Mouse (Mus musculus) gastrocnemius, postnatal 36 days (tissue): ENCODE results near the gene Txn1. TPM values are rescaled to one million over a fixed set of nuclear protein-coding genes. Genes with fewer than 3 reads are reported as not detected.

Source experiments
- DNase-seq, 2 experiments: peaks; one replicate each; pipeline ENCODE4 v3.0.0; 2022
- intact Hi-C: fragments of 180-260 bp; cut with DNase I; formaldehyde crosslinking; loops from one replicate; pipeline ENCODE4 v1.15.1; 2025
- total RNA-seq, 2 experiments: library from RNA; stranded (reverse); gene quantifications; 2 replicates each; pipeline ENCODE4 v1.2.3; 2021

Gene Txn1
- total RNA-seq, 2 experiments from 2014 or later, result 62.8 to 67.2 TPM

DNA sequence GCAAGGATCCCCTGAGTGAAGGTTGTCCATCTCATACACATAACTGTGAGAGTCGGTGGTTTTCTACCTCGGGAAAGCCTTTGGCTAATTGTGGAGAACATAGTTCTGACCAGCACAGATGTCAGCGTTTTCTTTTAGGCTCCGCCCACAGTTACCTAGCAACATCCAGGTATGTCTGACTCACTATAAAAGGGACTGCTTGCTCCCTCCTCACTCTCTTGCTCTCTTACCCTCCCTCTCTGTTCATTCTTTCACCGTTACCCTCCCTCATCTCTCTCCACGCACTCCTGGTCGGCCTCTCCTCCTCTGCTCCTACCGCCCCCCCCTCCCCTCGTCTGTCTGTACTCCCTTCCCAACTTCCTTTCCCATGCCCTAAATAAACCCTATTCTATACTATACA, 51.6 kb downstream of the Txn1 start:
- intact Hi-C loops, result loop anchor here (10.0 kb wide), 1 partner anchor 350 kb away; no protein-coding TSS in a partner anchor
- no peak for DNase-seq

DNA sequence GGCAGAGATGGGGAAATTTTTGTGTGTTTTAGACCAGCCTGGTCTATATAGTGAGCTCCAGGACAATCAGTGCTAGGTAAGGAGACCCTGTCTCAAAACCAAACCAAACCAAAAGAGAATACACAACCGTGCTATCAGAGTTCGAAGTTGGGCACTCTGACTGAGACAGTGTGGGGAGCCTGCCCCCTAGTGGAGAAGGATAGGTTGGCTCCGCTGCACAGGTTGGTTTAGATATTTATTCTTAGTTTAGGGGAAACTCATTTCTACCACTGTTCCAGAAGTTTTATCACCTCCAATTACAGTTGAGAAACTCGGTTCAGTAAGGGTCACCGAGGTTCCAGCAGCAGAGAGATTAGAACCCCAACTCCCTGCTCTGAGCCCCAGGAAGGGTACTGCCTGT, 52.0 kb downstream of the Txn1 start:
- DNase-seq, result peak; percentile 27 to 31
- intact Hi-C loops, result loop anchor here (10.0 kb wide), 1 partner anchor 351 kb away; no protein-coding TSS in a partner anchor

DNA sequence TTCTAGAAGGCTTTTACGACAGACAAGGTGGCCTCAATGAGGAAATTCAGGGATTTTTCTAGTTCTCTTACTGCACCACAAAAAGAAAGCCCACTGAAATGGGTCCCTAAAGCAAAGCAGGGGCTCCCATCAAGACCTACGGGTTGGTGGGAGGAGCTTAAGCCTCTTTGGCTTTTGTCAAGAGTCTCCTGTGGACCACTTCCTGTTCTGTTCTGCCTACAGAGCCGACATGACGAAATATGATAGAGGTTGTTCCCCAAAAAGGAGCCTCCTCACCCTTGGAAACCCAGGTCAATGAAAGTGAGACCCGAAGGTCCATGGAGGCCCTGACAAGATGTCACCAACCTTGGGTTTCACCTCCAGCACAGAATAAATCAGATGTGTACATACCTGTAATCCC, 53.6 kb downstream of the Txn1 start:
- intact Hi-C loops, result loop anchor here (10.0 kb wide), 1 partner anchor 352 kb away; no protein-coding TSS in a partner anchor

DNA sequence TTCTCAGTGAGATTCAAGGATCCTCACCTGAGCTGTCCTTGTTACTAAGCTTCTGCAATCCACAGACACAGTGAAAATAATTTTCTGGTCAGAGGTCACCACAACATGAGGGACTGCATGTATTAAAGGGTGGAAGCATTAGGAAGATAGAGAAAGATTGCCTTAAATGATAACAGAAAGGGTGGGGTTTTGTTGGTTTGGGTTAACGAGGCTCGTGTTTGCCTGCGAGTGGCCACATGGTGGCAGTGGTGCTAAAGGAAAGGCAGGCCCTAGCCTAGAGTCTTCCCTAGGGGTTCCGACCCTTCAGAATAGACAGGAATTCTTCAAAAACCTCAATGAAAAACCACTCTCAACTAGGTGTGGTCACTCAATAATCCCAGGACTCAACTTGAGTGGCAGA, 55.0 kb downstream of the Txn1 start:
- intact Hi-C loops, result loop anchor here (10.0 kb wide), 1 partner anchor 354 kb away; no protein-coding TSS in a partner anchor
- DNase-seq, result peak in 1 of 2 experiments; percentile 32

More for the DNA sequence above, 53.6 kb downstream of the Txn1 start:
- no peak for DNase-seq

- intact Hi-C loops, result no loop called here
- DNase-seq, result no peak
These were observed 59.6 kb downstream of the Txn1 start for GRCm38 (mm10) chr4:57896631-57897030.

- no peak for DNase-seq
- intact Hi-C loops, result no loop called here
These were observed 60.3 kb downstream of the Txn1 start for GRCm38 (mm10) chr4:57895902-57896301.

DNA sequence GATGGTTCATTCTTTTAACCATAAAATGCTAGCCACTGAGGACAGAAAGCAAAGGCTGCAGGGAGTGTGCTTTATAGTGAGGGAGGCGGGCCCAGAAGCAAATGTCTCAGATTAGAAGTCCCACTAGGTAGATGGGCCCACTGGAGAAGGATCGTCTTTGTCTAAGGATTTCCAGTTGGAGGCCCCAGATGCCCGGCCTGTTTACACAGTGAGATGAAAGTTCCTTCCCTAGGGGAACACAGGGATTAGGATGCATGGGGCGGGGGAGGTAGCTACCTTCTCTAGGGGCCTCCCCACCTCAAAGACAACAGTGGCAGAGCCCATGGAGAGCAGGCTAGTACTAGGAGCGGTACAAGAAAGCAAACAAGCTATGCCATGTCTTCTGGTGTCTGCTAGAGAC, 61.1 kb downstream of the Txn1 start:
- intact Hi-C loops, result no loop called here
- no peak for DNase-seq

Other genes starting within 250 kb of the Txn1 start
- 10 to 100 TPM; 29.6 to 35.6 TPM for gene Akap2, start 238.8 kb downstream of the Txn1 start, total RNA-seq
- gene D630039A03Rik, start 40.1 kb downstream of the Txn1 start, total RNA-seq, result not detected
- not detected for gene Txndc8, start 52.7 kb upstream of the Txn1 start, total RNA-seq